Mouse (Mus musculus) small intestine, adult 2 months (tissue): ENCODE measurements around the gene Cntnap2. TPM values are rescaled to one million over a fixed set of nuclear protein-coding genes. Genes with fewer than 3 reads are reported as not detected.
A peak's percentile ranks its signal among the peaks of the same experiment; 100 is the strongest.

Experiments used
- H3K27ac ChIP-seq: fragments of 200-500 bp; 2 replicates; pipeline ENCODE4 v1.5.1; 2012; ENCODE audit warnings: low read depth, low read length, control low read depth, inconsistent platforms; ENCODE audit not compliant: insufficient read depth
- H3K27me3 ChIP-seq: fragments of 200-500 bp; 2 replicates; pipeline ENCODE4 v1.6.1; 2012; ENCODE audit warnings: mild to moderate bottlenecking, moderate library complexity, low read length, inconsistent platforms; ENCODE audit not compliant: control insufficient read depth, insufficient read depth
- H3K36me3 ChIP-seq: fragments of 200-500 bp; 2 replicates; pipeline ENCODE4 v1.6.1; 2012; ENCODE audit warnings: mild to moderate bottlenecking, low read length, control low read depth, inconsistent platforms; ENCODE audit not compliant: control insufficient read depth, insufficient read depth
- H3K4me1 ChIP-seq: fragments of 200-500 bp; 2 replicates; pipeline ENCODE4 v1.6.1; 2012; ENCODE audit warnings: low read length, inconsistent platforms, mixed read lengths; ENCODE audit not compliant: control insufficient read depth, insufficient read depth, insufficient read length
- H3K4me3 ChIP-seq: fragments of 200-500 bp; 2 replicates; pipeline ENCODE4 v1.5.1; 2012; ENCODE audit warnings: low read depth, mild to moderate bottlenecking, control low read depth, inconsistent platforms, low read length, moderate library complexity
- CTCF ChIP-seq: fragments of 200-500 bp; IDR thresholded peaks from 2 replicates; pipeline ENCODE4 v1.5.1; 2012; ENCODE audit warnings: low read depth, mild to moderate bottlenecking, control low read depth, inconsistent platforms, low read length, moderate library complexity, mixed read lengths; ENCODE audit not compliant: insufficient replicate concordance, insufficient read length; ENCODE audit errors: extremely low read depth
- POLR2A ChIP-seq: fragments of 200-500 bp; IDR thresholded peaks from 2 replicates; pipeline ENCODE4 v1.6.1; 2012; ENCODE audit warnings: low read depth, mild to moderate bottlenecking, control low read depth, inconsistent platforms, low read length, moderate library complexity
- WGBS: fragments of 180-500 bp; shearing (Covaris S2); methylation state at CpG from one replicate; pipeline ENCODE4 v1.1.7; 2018; 5-methylcytosine and 5-hydroxymethylcytosine counted together
- polyA plus RNA-seq: library from polyadenylated mRNA; depleted of rRNA; stranded (reverse); fragments of >200 nt; gene quantifications from 2 replicates; pipeline ENCODE4 v1.2.3, GENCODE M21; 2012

Cntnap2 gene
- polyA plus RNA-seq, 1 experiment: 0.20 TPM

DNA sequence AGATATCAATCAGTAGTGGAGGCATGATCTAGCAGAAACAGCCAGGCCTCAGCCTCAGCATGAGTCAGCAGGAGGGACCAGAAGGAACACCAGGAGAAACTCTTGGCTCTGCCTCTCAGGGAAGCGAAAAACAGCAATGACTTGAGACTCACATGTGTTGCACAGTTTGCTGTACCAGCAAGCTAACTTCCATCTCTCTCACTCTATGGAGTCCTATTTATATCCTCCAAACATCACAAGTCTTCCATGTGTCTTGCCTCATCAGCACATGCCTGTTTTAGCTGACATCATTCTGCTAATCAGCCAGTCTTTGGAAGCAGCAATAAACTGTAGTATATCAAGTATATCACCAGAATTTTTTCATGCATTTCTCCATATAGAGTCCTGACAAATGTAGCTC lies 182.1 kb downstream of the Cntnap2 start:
- no peak for TF ChIP-seq CTCF
- no peak for TF ChIP-seq POLR2A
- H3K27ac ChIP-seq: no peak overlapping the region
- H3K36me3 ChIP-seq: no peaks in the 10 kb centered on the region
- no peaks in the 10 kb centered on the region for H3K27me3 ChIP-seq
- WGBS: 90% methylated on average over 1 of the region's 1 CpGs
- H3K4me1 ChIP-seq: no peaks in the 10 kb centered on the region
- no peak overlapping the region for H3K4me3 ChIP-seq

DNA sequence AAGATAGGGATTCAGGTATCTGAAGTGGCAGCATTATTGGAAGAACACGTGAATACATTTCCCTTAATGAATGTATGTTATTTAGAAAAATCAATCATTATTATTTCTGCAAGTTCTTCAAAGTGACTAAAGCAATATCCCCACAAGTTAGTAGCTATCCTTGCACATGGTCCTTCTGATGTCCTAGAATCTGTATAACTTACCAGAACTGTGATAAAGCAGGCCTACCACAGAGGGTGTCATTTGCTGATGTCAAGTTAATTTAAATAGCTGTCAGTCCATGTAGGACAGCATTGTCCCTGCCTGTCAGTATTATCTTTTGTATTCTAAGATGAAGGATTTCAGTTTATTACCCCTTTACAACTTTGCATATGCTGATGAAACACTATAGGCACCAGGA lies 185.5 kb downstream of the Cntnap2 start:
- Histone ChIP-seq H3K27me3 (no peaks in the 10 kb centered on the region), H3K36me3 (no peaks in the 10 kb centered on the region), H3K4me1 (no peaks in the 10 kb centered on the region), H3K27ac (no peak overlapping the region), H3K4me3 (no peak overlapping the region)
- WGBS: 77% methylated on average over 1 of the region's 1 CpGs
- TF ChIP-seq POLR2A (no peak), CTCF (no peak)

DNA sequence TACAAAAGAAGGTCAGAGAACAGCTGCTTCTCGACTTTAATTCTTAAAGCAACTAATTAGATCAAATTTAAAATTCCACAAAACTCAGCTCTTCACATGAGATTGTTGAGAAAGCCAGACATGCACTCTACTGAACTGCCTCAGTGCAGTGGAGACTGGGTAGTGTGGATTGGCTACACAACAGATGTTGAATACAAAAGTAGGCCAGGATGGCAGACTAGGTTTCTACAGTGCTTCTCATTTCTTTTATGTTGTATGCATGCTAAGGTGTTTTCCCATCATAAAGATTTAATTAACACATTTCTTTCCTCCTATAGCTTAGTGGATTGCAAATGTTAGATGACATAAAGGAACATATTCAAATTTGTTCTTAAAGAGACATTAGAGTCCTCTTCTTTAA lies 198.9 kb downstream of the Cntnap2 start:
- Histone ChIP-seq H3K4me3 (no peak overlapping the region), H3K4me1 (no peaks in the 10 kb centered on the region), H3K27ac (no peak overlapping the region), H3K36me3 (no peaks in the 10 kb centered on the region), H3K27me3 (no peaks in the 10 kb centered on the region)
- whole genome bisulfite sequencing: 59% methylated on average over 1 of the region's 1 CpGs
- TF ChIP-seq POLR2A: no peak

DNA sequence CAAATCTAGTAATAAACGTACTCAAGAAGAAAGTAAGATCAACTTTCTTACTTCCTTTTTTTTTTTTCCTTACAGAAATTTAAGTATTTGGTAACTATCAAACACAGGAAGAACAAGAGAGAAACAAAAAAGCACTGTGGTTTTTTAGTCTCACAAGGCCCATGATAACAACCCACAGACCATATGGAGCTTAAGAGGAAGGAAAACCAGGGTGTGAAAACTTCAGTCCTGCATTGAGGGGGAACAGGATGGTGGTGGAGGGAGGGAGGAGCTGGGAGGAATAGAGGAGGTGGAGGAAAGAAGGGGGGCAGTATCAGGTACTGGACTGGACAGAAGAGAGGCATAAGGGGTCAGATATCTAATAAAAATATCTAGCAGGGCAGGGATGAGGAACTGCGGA lies 212.4 kb downstream of the Cntnap2 start:
- no peak for TF ChIP-seq POLR2A
- TF ChIP-seq CTCF: no peak
- WGBS: 70% methylated on average over 2 of the region's 2 CpGs
- Histone ChIP-seq H3K27ac (no peak overlapping the region), H3K4me3 (no peak overlapping the region), H3K4me1 (no peaks in the 10 kb centered on the region), H3K27me3 (no peaks in the 10 kb centered on the region), H3K36me3 (no peaks in the 10 kb centered on the region)

DNA sequence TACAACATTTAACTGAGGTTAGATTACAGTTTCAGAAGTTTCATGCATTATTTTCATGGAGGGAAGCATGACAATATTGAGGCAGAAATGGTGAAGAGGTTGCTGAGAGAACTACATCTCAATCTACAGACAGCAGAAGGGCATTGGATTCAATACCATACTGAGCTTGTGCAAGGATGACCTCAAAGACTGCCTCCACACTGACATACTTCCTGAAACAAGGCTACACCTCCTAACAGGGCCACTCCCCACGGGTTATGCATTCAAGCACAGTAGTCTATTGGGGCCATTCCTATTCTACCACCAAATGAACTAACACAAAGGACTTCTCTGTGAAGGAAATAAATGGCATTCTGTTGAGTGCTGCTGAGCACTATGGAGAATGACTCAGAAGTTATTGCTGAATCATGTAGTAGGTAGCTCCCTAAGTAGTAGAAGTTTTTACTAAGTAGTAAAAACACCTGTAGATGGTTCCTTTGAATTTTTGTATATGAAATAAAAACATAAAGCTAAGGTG lies 214.2 kb downstream of the Cntnap2 start:
- TF ChIP-seq CTCF: no peak
- WGBS: 50% methylated on average over 1 of the region's 1 CpGs
- no peaks in the 10 kb centered on the region for H3K36me3 ChIP-seq
- H3K27me3 ChIP-seq: no peaks in the 10 kb centered on the region
- no peak overlapping the region for H3K27ac ChIP-seq
- H3K4me1 ChIP-seq: no peaks in the 10 kb centered on the region
- H3K4me3 ChIP-seq: no peak overlapping the region

DNA sequence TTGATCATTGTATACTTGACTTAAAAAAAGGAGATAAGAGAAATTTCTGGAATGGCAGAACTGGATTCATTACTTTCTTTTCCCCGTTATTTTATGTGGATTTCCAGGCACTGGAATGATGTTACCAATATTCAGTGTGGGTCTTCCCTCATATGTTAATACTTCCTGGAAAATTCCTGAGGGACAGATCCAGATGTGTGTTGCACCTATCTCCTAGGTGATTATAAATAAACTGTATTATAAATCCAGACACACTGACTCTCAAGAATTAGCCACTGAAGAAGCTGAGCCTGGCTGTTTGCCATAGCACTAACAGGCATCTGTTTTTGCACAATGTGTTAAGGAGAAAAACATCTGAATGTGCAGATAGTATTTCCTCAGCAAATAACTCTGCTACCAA lies 231.0 kb downstream of the Cntnap2 start:
- 78% methylated on average over 1 of the region's 1 CpGs for WGBS
- H3K27ac ChIP-seq: no peak overlapping the region
- H3K4me1 ChIP-seq: no peaks in the 10 kb centered on the region
- no peak overlapping the region for H3K4me3 ChIP-seq
- H3K27me3 ChIP-seq: no peaks in the 10 kb centered on the region
- no peaks in the 10 kb centered on the region for H3K36me3 ChIP-seq
- TF ChIP-seq CTCF (no peak), POLR2A (no peak)

DNA sequence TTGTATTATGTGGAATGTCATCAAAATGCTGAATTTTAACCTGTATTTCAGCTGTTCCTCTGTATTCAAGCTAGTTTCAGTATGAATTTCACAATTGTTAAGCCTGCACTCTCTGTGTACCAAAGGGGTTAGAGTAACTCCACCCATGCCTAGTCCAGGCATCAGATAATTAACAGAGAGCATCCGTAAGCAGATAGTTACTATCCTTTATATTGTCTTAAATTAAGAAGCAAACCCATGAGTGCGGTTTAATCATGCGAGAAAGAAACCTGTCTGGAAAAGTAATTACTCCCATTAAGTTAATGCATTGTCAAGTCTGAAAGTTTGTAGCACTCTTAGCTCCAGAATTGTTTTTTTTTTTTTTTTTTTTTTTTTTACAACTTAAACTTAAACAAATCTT lies 258.3 kb downstream of the Cntnap2 start:
- WGBS: 78% methylated on average over 3 of the region's 3 CpGs

DNA sequence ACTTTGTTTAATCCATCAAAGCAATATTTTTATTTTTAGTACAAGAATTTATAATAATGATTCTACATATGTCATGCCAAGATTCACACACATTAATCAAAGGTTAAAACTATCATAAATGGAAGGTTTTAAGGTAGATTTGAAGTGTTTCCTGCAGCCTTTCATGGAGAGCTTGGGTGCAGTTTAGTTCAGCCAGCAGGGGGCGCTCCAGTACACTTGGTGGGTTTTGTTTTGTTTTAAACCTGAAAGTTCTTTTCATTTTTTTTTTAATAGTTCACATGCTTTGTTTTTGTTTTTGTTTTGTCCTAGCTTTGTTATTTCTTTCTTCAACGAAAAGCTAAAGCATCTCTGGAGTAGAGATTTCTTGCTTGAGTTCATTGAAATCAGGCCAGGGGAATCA lies 264.3 kb downstream of the Cntnap2 start:
- H3K36me3 ChIP-seq: no peaks in the 10 kb centered on the region
- TF ChIP-seq CTCF: peak; percentile 47; the same call in 1 of the 2 replicates
- TF ChIP-seq POLR2A: no peak
- WGBS: 6% methylated on average over 2 of the region's 2 CpGs
- H3K4me3 ChIP-seq: no peak overlapping the region
- H3K27me3 ChIP-seq: no peaks in the 10 kb centered on the region
- no peak overlapping the region for H3K27ac ChIP-seq
- H3K4me1 ChIP-seq: no peaks in the 10 kb centered on the region

More for the DNA sequence above, 258.3 kb downstream of the Cntnap2 start:
- Histone ChIP-seq H3K27ac (no peak overlapping the region), H3K27me3 (no peaks in the 10 kb centered on the region), H3K36me3 (no peaks in the 10 kb centered on the region), H3K4me3 (no peak overlapping the region), H3K4me1 (no peaks in the 10 kb centered on the region)
- no peak for TF ChIP-seq POLR2A
- no peak for TF ChIP-seq CTCF
